Mouse (Mus musculus): ENCODE measurements around the gene Plcl1. TPM values are rescaled to one million over a fixed set of nuclear protein-coding genes. Genes with fewer than 3 reads are reported as not detected.

Gene Plcl1
- total and polyA plus RNA-seq, 3 experiments = not detected

DNA sequence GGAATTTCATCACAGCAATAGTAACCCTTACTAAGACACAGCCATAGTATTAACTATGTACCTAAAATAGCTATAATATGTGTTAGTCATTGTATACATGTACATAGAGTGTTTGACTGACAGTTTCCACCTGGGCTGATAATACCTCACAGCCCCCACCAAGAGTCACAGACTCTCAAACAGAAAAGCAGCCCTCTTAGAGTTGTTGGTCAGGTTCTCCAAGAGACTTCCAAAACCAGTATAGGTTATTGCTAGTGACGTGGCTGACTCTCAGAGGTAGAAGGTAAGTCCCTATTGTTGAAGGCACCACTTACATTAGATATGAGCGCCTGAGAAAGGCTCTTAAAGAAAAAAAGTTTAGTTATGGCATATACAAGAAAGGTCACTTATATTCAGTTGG lies 120.0 kb downstream of the Plcl1 start:
- no peaks in the 10 kb centered on the region for H3K79me2 ChIP-seq (ENCODE audit: control insufficient read depth, insufficient read depth, low read length, poor library complexity)
- no peaks in the 10 kb centered on the region for H3K36me3 ChIP-seq (ENCODE audit: control insufficient read depth in 1 of 2, insufficient read depth in 2 of 2, low read length in 2 of 2)
- no peak overlapping the region for H3K9ac ChIP-seq (ENCODE audit: control insufficient read depth, low read depth, low read length, poor library complexity, severe bottlenecking)
- no peaks in the 10 kb centered on the region for H3K9me3 ChIP-seq (replicated peaks; ENCODE audit: insufficient read depth, low read length)
- H3K27ac ChIP-seq (ENCODE audit: control insufficient read depth, low read depth, low read length) = no peak overlapping the region
- DNase-seq (ENCODE audit: low read depth, low spot score) = no peak
- TF ChIP-seq POLR2AphosphoS5 (IDR thresholded peaks at IDR 0.05; ENCODE audit: borderline replicate concordance, low read depth, low read length) = no peak
- no peak for TF ChIP-seq ZNF384 (IDR thresholded peaks at IDR 0.05; ENCODE audit: low read depth, low read length)
- TF ChIP-seq ZC3H11A (IDR thresholded peaks at IDR 0.05; ENCODE audit: low read depth, low read length) = no peak
- TF ChIP-seq SIN3A (IDR thresholded peaks at IDR 0.05; ENCODE audit: low read length) = no peak
- no peak for TF ChIP-seq BHLHE40 (IDR thresholded peaks at IDR 0.05; ENCODE audit: borderline replicate concordance, low read depth, low read length)
- no peak for TF ChIP-seq MXI1 (IDR thresholded peaks at IDR 0.05; ENCODE audit: low read depth, low read length)
- no peak for TF ChIP-seq MYC (IDR thresholded peaks at IDR 0.05; ENCODE audit: low read depth, low read length)
- no peak for TF ChIP-seq TCF12 (IDR thresholded peaks at IDR 0.05; ENCODE audit: low read depth, low read length)
- TF ChIP-seq ZMIZ1 (IDR thresholded peaks at IDR 0.05; ENCODE audit: low read depth, low read length) = no peak
- no peak for TF ChIP-seq NELFE (IDR thresholded peaks at IDR 0.05; ENCODE audit: low read depth, low read length)
- TF ChIP-seq MEF2A (IDR thresholded peaks at IDR 0.05; ENCODE audit: extremely low read depth, insufficient replicate concordance, low read depth, low read length, poor library complexity, severe bottlenecking) = no peak
- no peak for TF ChIP-seq USF1 (IDR thresholded peaks at IDR 0.05; ENCODE audit: low read depth, low read length)
- no peak for TF ChIP-seq CHD1 (IDR thresholded peaks at IDR 0.05; ENCODE audit: low read depth, low read length)
- no peak for TF ChIP-seq JUND (IDR thresholded peaks at IDR 0.05; ENCODE audit: low read depth, low read length)
- TF ChIP-seq GATA1 (IDR thresholded peaks at IDR 0.05; ENCODE audit: low read depth, low read length) = no peak
- no peak for TF ChIP-seq TAL1 (IDR thresholded peaks at IDR 0.05; ENCODE audit: low read length)
- TF ChIP-seq E2F4 (IDR thresholded peaks at IDR 0.05; ENCODE audit: borderline replicate concordance, low read depth, low read length) = no peak
- TF ChIP-seq MAZ (IDR thresholded peaks at IDR 0.05; ENCODE audit: low read depth, low read length) = no peak
- TF ChIP-seq CTCF (IDR thresholded peaks at IDR 0.05 in 2 of 3, conservative IDR thresholded peaks at IDR 0.05 in 1 of 3; ENCODE audit: control insufficient read depth in 1 of 3, insufficient read depth in 1 of 3, low read depth in 2 of 3, low read length in 3 of 3, poor library complexity in 1 of 3, severe bottlenecking in 1 of 3) = no peak
- H3K4me3 ChIP-seq (ENCODE audit: control insufficient read depth in 1 of 2, insufficient read depth in 1 of 2, low read depth in 2 of 2, low read length in 2 of 2) = no peak overlapping the region
- H3K27me3 ChIP-seq (ENCODE audit: control insufficient read depth in 1 of 2, insufficient read depth in 2 of 2, low read length in 2 of 2) = no peaks in the 10 kb centered on the region; a peak in 1 of 4 replicates
- no peaks in the 10 kb centered on the region for H3K4me1 ChIP-seq (ENCODE audit: control insufficient read depth in 1 of 2, insufficient read depth in 2 of 2, low read length in 2 of 2)

DNA sequence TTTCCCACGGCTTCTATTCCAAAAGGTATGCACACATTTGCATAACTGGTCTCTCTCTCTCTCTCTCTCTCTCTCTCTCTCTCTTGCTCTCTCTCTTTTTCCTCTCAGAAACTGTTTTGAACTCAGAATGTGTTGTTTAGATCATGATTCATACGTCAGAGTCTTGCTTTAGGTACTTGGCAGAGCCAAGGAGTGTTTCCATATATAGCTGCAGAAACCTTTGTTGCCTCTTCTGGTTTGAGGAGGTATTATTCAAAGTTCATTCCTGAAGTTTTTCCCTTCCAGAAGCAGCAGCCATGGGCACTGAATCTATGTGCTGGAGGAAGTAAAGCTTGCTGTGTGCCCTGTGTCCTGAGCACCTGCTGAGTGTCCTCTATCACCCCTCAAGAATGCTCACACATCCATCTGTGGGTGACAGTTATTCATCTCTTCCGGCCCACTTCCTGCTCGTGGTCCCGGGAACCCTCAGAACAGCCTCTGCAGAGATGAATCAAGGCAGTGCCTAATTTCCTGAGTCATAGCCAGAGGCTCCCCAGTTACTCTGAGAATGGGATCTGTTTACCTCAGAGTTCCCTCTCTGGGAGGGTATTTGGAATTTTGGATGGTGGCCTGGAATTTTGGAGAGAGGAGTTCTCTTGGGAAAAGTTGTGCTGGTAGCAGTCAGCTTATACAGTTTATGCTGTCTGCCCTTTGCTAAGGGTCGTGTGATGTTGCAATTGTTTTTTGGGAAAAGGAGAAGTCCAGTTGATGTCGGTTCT lies 123.0 kb downstream of the Plcl1 start:
- H3K4me1 ChIP-seq (ENCODE audit: control insufficient read depth in 1 of 2, insufficient read depth in 2 of 2, low read length in 2 of 2) = no peaks in the 10 kb centered on the region
- H3K79me2 ChIP-seq (ENCODE audit: control insufficient read depth, insufficient read depth, low read length, poor library complexity) = no peaks in the 10 kb centered on the region
- H3K9ac ChIP-seq (ENCODE audit: control insufficient read depth, low read depth, low read length, poor library complexity, severe bottlenecking) = no peak overlapping the region
- no peaks in the 10 kb centered on the region for H3K36me3 ChIP-seq (ENCODE audit: control insufficient read depth in 1 of 2, insufficient read depth in 2 of 2, low read length in 2 of 2)
- no peak overlapping the region for H3K4me3 ChIP-seq (ENCODE audit: control insufficient read depth in 1 of 2, insufficient read depth in 1 of 2, low read depth in 2 of 2, low read length in 2 of 2)
- no peak for TF ChIP-seq CTCF (IDR thresholded peaks at IDR 0.05 in 2 of 3, conservative IDR thresholded peaks at IDR 0.05 in 1 of 3; ENCODE audit: control insufficient read depth in 1 of 3, insufficient read depth in 1 of 3, low read depth in 2 of 3, low read length in 3 of 3, poor library complexity in 1 of 3, severe bottlenecking in 1 of 3)
- no peak for TF ChIP-seq SIN3A (IDR thresholded peaks at IDR 0.05; ENCODE audit: low read length)
- no peak for TF ChIP-seq NELFE (IDR thresholded peaks at IDR 0.05; ENCODE audit: low read depth, low read length)
- no peak for TF ChIP-seq SMC3 (IDR thresholded peaks at IDR 0.05; ENCODE audit: low read depth, low read length)
- TF ChIP-seq POLR2A (IDR thresholded peaks at IDR 0.05; ENCODE audit: control insufficient read depth in 1 of 2, insufficient read depth in 1 of 2, low read depth in 1 of 2, low read length in 2 of 2, poor library complexity in 1 of 2) = no peak
- no peak for TF ChIP-seq JUND (IDR thresholded peaks at IDR 0.05; ENCODE audit: low read depth, low read length)
- TF ChIP-seq HCFC1 (IDR thresholded peaks at IDR 0.05; ENCODE audit: low read depth, low read length) = no peak
- no peak for TF ChIP-seq MAX (IDR thresholded peaks at IDR 0.05; ENCODE audit: low read length)
- no peak for TF ChIP-seq MAZ (IDR thresholded peaks at IDR 0.05; ENCODE audit: low read depth, low read length)
- TF ChIP-seq ZC3H11A (IDR thresholded peaks at IDR 0.05; ENCODE audit: low read depth, low read length) = no peak
- no peak for TF ChIP-seq BHLHE40 (IDR thresholded peaks at IDR 0.05; ENCODE audit: borderline replicate concordance, low read depth, low read length)
- no peak for TF ChIP-seq MYB (IDR thresholded peaks at IDR 0.05; ENCODE audit: low read depth, low read length)
- TF ChIP-seq ELF1 (IDR thresholded peaks at IDR 0.05; ENCODE audit: low read depth, low read length) = no peak
- TF ChIP-seq KAT2A (conservative IDR thresholded peaks at IDR 0.05; ENCODE audit: low read depth, low read length) = no peak
- no peak for DNase-seq (ENCODE audit: low read depth, low spot score)
- no peaks in the 10 kb centered on the region for H3K9me3 ChIP-seq (replicated peaks; ENCODE audit: insufficient read depth, low read length)
- no peak overlapping the region for H3K27ac ChIP-seq (ENCODE audit: control insufficient read depth, low read depth, low read length)
- no peaks in the 10 kb centered on the region; a peak in 1 of 4 replicates for H3K27me3 ChIP-seq (ENCODE audit: control insufficient read depth in 1 of 2, insufficient read depth in 2 of 2, low read length in 2 of 2)

Data from MEL (cell line).